Mouse (Mus musculus) heart, adult 9 months (tissue): ENCODE data around the gene Pgbd1.
"Not testable (repeated sequence)": the region's sequence is repeated elsewhere in the genome, so short reads cannot be mapped to it uniquely, and the experiment has no call there.

Experiments
- DNase-seq, 2 experiments: peaks; one replicate each; pipeline ENCODE4 v3.0.0; 2022; ENCODE audit warnings: low spot score in 2 of 2

The Pgbd1 gene

GRCm38 (mm10) chr13:21440503-21441206 is at the start of gene Pgbd1:
Pgbd1 (minus strand) TSS chr13:21441058.
- peak; percentile 26 to 48 for DNase-seq

- DNase-seq, result no peak
Measured at GRCm38 (mm10) chr13:21486881-21487280, 46.0 kb upstream of the Pgbd1 start.

- DNase-seq, result peak; percentile 62 to 65
Measured at GRCm38 (mm10) chr13:21478759-21479670, 38.2 kb upstream of the Pgbd1 start, which contains the start of the genes Zkscan4 and Gm10065. Zkscan4 (plus strand) TSS chr13:21478907. Gm10065 (minus strand) TSS chr13:21479441.

GRCm38 (mm10) chr13:21472427-21472826 is 31.6 kb upstream of the Pgbd1 start:
- DNase-seq, result no peak

- DNase-seq, result no peak
Measured at GRCm38 (mm10) chr13:21469097-21469496, 28.2 kb upstream of the Pgbd1 start.

GRCm38 (mm10) chr13:21468061-21469019 is 27.5 kb upstream of the Pgbd1 start, which contains the start of gene Nkapl:
Nkapl (minus strand) TSS chr13:21468509.
- peak; percentile 83 to 86 for DNase-seq

GRCm38 (mm10) chr13:21467336-21467735 is 26.5 kb upstream of the Pgbd1 start:
- no peak for DNase-seq

- DNase-seq, result not testable (repeated sequence)
Measured at GRCm38 (mm10) chr13:21462516-21462915, 21.7 kb upstream of the Pgbd1 start.

- DNase-seq, result no peak
Measured at GRCm38 (mm10) chr13:21456347-21456746, 15.5 kb upstream of the Pgbd1 start.

GRCm38 (mm10) chr13:21454133-21454532 is 13.3 kb upstream of the Pgbd1 start:
- DNase-seq, result no peak

- DNase-seq, result peak; percentile 90 to 91
Measured at GRCm38 (mm10) chr13:21453449-21453848, 12.6 kb upstream of the Pgbd1 start, which contains the start of gene Zscan26. Zscan26 (minus strand) TSS chr13:21453730.

- DNase-seq, result peak in 1 of 2 experiments; percentile 3
Measured at GRCm38 (mm10) chr13:21453042-21453441, 12.2 kb upstream of the Pgbd1 start.

GRCm38 (mm10) chr13:21447856-21448614 is 7.2 kb upstream of the Pgbd1 start:
- DNase-seq, result no peak

- DNase-seq, result no peak
Measured at GRCm38 (mm10) chr13:21446796-21447195, 5.9 kb upstream of the Pgbd1 start.

GRCm38 (mm10) chr13:21441207-21441572 is 332 bp upstream of the Pgbd1 start:
- no peak for DNase-seq

- no peak for DNase-seq
Measured at GRCm38 (mm10) chr13:21435476-21435875, 5.4 kb downstream of the Pgbd1 start.

- DNase-seq, result no peak
Measured at GRCm38 (mm10) chr13:21427631-21428030, 13.2 kb downstream of the Pgbd1 start.

- no peak for DNase-seq
Measured at GRCm38 (mm10) chr13:21423301-21423700, 17.6 kb downstream of the Pgbd1 start.

- DNase-seq, result no peak
Measured at GRCm38 (mm10) chr13:21418865-21419264, 22.0 kb downstream of the Pgbd1 start.

- DNase-seq, result no peak
Measured at GRCm38 (mm10) chr13:21417298-21418010, 23.4 kb downstream of the Pgbd1 start.
